Mouse (Mus musculus): ENCODE results near the gene Rhot2.

DNA sequence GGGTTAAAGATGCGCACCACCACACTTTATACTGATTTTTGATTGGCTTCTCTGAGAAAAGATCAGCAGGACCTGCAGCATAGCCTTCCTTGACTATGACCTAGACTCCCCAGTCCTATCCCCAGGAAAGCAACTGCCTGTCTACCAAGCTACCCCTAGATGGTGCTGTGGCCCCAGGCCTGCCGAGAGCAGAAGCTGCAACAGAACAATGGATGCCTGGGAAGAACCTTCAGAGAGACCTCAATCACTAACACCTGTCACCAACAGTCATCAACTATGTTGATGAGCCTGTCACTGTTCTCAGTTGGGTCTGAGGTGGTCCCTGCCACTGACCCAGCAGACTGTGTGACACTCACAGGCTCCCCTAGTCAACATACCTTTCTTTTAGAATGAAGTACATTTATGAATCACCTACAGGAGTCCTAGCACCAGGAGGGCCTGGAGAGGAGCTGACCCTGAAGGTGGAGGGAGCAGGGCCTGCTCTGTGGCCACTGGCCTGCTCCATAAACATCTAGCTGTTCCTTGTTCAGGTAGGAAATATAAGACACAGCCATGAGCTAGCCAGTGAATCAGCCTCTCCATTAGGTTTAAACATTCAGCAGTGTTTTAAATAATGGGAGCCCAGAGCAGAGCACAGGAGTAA is 49.4 kb upstream of the Rhot2 start:
- TF ChIP-seq CTCF (IDR thresholded peaks at IDR 0.05; ENCODE audit: extremely low read depth, insufficient read length, insufficient replicate concordance, low read depth, low read length), result peak; percentile 97; the same call in 1 of the 2 replicates
- no peak for TF ChIP-seq POLR2A (IDR thresholded peaks at IDR 0.05; ENCODE audit: low read depth, low read length)

Data from small intestine, adult 2 months (tissue).